Mouse (Mus musculus): ENCODE results near the gene Tal1.

DNA sequence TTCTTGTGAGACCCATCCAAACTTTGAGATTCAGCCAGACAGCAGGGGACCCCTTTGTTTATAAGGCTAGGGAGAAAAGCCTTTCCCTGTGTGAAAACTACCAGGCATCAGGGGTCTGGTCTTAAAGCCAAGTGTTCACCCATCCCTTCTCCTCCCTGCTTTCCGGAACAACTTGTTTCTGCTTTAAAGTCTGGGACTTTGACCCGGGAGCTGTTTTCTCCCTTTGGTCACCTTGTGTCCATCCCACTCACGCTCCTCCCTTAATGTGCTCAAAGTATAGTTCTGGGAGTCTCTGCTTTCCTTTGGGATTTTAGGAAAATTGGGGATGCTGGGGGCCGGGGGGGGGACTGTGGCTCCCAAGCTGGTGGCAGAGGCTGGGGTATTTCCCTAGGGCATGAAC, 30.0 kb downstream of the Tal1 start:
- TF ChIP-seq CTCF (IDR thresholded peaks at IDR 0.05; ENCODE audit: borderline replicate concordance, insufficient read depth, low read length): no peak
- TF ChIP-seq POLR2A (IDR thresholded peaks at IDR 0.05; ENCODE audit: low read depth, low read length): no peak

Data from embryonic fibroblast, embryonic 13.5 days (primary cell).